Mouse (Mus musculus) embryonic fibroblast, embryonic 13.5 days (primary cell): ENCODE data around the gene Mgmt. TPM values are rescaled to one million over a fixed set of nuclear protein-coding genes. Genes with fewer than 3 reads are reported as not detected.

ENCODE experiments used
- H3K27ac ChIP-seq: 2 replicates; pipeline ENCODE4 v1.5.1; 2012; ENCODE audit warnings: low read length, control low read depth, inconsistent platforms; ENCODE audit not compliant: insufficient read depth
- H3K4me1 ChIP-seq: 2 replicates; pipeline ENCODE4 v1.6.1; 2011; ENCODE audit warnings: low read length; ENCODE audit not compliant: control insufficient read depth, insufficient read depth
- H3K4me3 ChIP-seq: 2 replicates; pipeline ENCODE4 v1.5.1; 2011; ENCODE audit warnings: mild to moderate bottlenecking, control low read depth, low read length; ENCODE audit not compliant: insufficient read depth
- CTCF ChIP-seq: IDR thresholded peaks from 2 replicates; pipeline ENCODE4 v1.5.1; 2011; ENCODE audit warnings: mild to moderate bottlenecking, control low read depth, low read length, moderate library complexity, borderline replicate concordance; ENCODE audit not compliant: insufficient read depth
- POLR2A ChIP-seq: IDR thresholded peaks from 2 replicates; pipeline ENCODE4 v1.6.1; 2011; ENCODE audit warnings: low read depth, mild to moderate bottlenecking, control low read depth, low read length, moderate library complexity
- polyA plus RNA-seq: library from polyadenylated mRNA; stranded (reverse); fragments of >200 nt; gene quantifications from 2 replicates; pipeline ENCODE4 v1.2.4, GENCODE M21; 2011; ENCODE audit warnings: low read depth; ENCODE audit not compliant: missing spikeins, insufficient read length

Gene Mgmt
- polyA plus RNA-seq, 1 experiment = 10.2 TPM

- Histone ChIP-seq H3K4me1 (peaks cover 17% of the 10 kb centered on the region), H3K4me3 (no peak overlapping the region), H3K27ac (peak overlapping the region; percentile 47; the same call in 1 of the 2 replicates)
- TF ChIP-seq POLR2A (no peak), CTCF (no peak)
Measured at GRCm38 (mm10) chr7:137085969-137086606, 191.7 kb downstream of the Mgmt start.

GRCm38 (mm10) chr7:137087136-137087535 is 192.7 kb downstream of the Mgmt start:
- no peak overlapping the region for H3K4me3 ChIP-seq
- peaks cover 17% of the 10 kb centered on the region for H3K4me1 ChIP-seq
- H3K27ac ChIP-seq = no peak overlapping the region
- no peak for TF ChIP-seq CTCF

DNA sequence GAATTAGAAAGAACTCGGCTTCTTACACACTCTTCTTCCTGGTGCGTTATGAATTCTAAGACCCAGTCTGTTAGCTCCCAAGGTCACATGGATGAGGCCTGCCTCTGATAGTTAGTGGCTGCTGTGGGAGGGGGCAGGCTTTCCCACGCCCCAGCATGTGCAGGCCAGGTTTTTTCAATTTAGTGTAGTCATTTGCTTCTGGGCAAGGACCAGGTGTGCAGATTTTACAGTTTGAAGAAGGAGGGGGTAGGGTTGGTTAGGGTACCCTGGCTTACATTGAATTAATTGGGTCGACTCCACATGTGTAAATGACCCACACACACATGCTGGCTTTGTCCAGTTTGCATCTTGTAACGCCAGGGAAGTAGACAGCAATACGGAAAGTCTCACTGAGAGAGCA is 193.7 kb downstream of the Mgmt start:
- H3K27ac ChIP-seq = no peak overlapping the region
- H3K4me3 ChIP-seq = no peak overlapping the region
- TF ChIP-seq CTCF (no peak), POLR2A (no peak)
- peaks cover 17% of the 10 kb centered on the region for H3K4me1 ChIP-seq

GRCm38 (mm10) chr7:137094551-137094950 is 200.1 kb downstream of the Mgmt start:
- TF ChIP-seq POLR2A (no peak), CTCF (no peak)
- Histone ChIP-seq H3K4me1 (no peaks in the 10 kb centered on the region), H3K4me3 (no peak overlapping the region), H3K27ac (no peak overlapping the region)

DNA sequence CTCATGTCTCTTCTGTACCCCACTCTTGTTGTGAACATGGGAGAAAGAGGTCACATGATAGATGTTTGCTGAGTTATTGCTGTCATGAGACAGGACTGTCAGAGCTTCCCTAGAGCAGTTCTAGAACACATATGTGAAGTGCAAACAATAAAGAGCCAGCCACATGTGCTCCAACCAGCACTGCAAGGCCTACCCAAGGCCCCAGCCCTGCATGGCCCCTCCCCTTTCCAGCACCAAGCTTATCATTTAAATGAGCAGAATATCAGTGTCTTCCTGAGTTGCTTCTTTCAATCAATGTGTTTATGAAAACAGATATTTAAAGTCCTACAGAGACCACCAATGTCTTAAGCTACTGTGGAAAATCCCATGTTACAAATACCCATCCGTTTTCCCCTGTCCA is 201.3 kb downstream of the Mgmt start:
- Histone ChIP-seq H3K4me3 (no peak overlapping the region), H3K4me1 (no peaks in the 10 kb centered on the region), H3K27ac (no peak overlapping the region)
- TF ChIP-seq CTCF (no peak), POLR2A (no peak)

- Histone ChIP-seq H3K4me3 (no peak overlapping the region), H3K4me1 (no peaks in the 10 kb centered on the region), H3K27ac (no peak overlapping the region)
- TF ChIP-seq POLR2A = no peak
- TF ChIP-seq CTCF = no peak
Measured at GRCm38 (mm10) chr7:137099766-137100165, 205.4 kb downstream of the Mgmt start.

- TF ChIP-seq CTCF (no peak), POLR2A (no peak)
- H3K27ac ChIP-seq = no peak overlapping the region
Measured at GRCm38 (mm10) chr7:137102606-137103195, 208.3 kb downstream of the Mgmt start.

DNA sequence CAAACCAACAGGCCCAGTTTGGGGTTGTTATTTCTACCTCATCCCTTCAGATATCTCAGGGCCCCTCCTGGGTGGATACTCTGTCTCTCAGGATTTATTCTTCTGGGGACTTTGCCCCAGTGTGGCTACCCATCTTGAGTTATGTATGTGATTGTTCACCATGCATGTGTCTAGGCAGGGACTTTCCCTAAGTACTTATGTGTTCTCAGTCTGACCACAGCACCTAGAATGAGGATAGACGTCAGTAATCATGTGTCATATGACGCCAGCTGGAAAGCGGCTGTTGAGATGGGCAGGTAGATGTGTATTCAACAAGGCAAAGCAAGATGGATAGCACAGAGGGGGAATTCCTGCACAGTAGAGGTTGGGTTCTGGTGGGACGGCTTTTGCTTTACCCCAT is 217.7 kb downstream of the Mgmt start:
- TF ChIP-seq POLR2A = no peak
- no peak for TF ChIP-seq CTCF
- Histone ChIP-seq H3K4me1 (no peaks in the 10 kb centered on the region), H3K27ac (no peak overlapping the region), H3K4me3 (no peak overlapping the region)

More at GRCm38 (mm10) chr7:137102606-137103195, 208.3 kb downstream of the Mgmt start:
- Histone ChIP-seq H3K4me3 (no peak overlapping the region), H3K4me1 (no peaks in the 10 kb centered on the region)

DNA sequence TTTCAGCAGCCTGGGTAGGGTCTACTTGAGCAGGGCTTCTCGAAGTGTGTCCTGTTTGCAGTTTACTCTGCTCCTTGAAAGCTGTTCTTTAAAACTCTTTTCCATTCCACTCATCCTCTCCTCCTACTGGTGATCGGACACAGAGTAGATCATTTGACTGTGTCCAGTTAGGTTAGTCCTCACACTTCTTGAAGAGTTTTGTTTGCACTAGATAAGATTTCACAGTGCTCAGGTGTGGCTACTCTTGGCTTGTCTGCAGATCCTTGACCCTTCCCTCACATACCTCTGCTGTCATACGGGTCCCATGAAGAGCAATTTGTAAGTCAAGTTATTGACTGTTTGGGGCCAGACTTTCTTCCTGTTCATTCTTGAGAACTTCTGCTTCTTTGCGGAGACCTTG is 221.8 kb downstream of the Mgmt start:
- no peak overlapping the region for H3K27ac ChIP-seq
- H3K4me3 ChIP-seq = no peak overlapping the region
- TF ChIP-seq POLR2A = no peak
- no peak for TF ChIP-seq CTCF
- no peaks in the 10 kb centered on the region for H3K4me1 ChIP-seq

- Histone ChIP-seq H3K27ac (no peak overlapping the region), H3K4me1 (no peaks in the 10 kb centered on the region), H3K4me3 (no peak overlapping the region)
- TF ChIP-seq CTCF = no peak
- TF ChIP-seq POLR2A = no peak
Measured at GRCm38 (mm10) chr7:137121243-137121858, 226.9 kb downstream of the Mgmt start.

DNA sequence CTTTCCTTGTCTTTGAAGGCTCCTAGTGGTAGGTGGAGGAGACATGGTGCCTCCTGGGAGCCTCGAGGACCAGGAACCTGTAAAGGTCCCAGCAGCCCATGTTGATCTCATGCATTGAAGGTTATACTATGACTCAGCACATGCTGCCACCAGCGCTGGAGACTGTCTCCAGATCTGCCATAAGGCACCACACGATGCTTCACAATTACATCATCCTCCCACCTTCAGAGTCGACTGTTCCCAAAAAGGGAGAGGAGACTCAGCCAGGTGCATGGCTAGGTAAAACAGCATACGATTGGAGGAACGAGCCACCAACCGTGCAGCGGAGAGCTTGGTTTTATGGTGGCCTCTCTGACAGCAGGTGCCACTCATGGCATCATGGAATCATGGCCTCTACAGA is 234.3 kb downstream of the Mgmt start:
- Histone ChIP-seq H3K27ac (no peak overlapping the region), H3K4me1 (no peaks in the 10 kb centered on the region), H3K4me3 (no peak overlapping the region)
- TF ChIP-seq POLR2A (no peak), CTCF (no peak)
